Mouse (Mus musculus) telencephalon, adult 2 months (tissue): Measurements from ENCODE around the gene Krt24.
A peak's percentile ranks its signal among the peaks of the same experiment; 100 is the strongest.

ENCODE experiments used
- DNase-seq: peaks from one replicate; pipeline ENCODE4 v3.0.0-alpha.2; 2011; ENCODE audit warnings: low read depth, low spot score

The Krt24 gene

GRCm38 (mm10) chr11:99284833-99285312 lies at the start of gene Krt24:
TSS of gene Krt24 (minus strand) at chr11:99285262.
- DNase-seq = no peak

GRCm38 (mm10) chr11:99333426-99333825 lies 48.4 kb upstream of the Krt24 start:
- DNase-seq = peak; percentile 47

- no peak for DNase-seq
Measured at GRCm38 (mm10) chr11:99329655-99330054, 44.6 kb upstream of the Krt24 start.

GRCm38 (mm10) chr11:99322851-99323250 lies 37.8 kb upstream of the Krt24 start, which contains the start of gene Krt25:
TSS of gene Krt25 (minus strand) at chr11:99322951.
- DNase-seq = no peak

- no peak for DNase-seq
Measured at GRCm38 (mm10) chr11:99321094-99321493, 36.0 kb upstream of the Krt24 start.

GRCm38 (mm10) chr11:99319127-99319526 lies 34.1 kb upstream of the Krt24 start:
- DNase-seq = no peak

GRCm38 (mm10) chr11:99316543-99316942 lies 31.5 kb upstream of the Krt24 start:
- DNase-seq = no peak

GRCm38 (mm10) chr11:99314594-99314993 lies 29.5 kb upstream of the Krt24 start:
- DNase-seq = no peak

GRCm38 (mm10) chr11:99310882-99311281 lies 25.8 kb upstream of the Krt24 start:
- DNase-seq = no peak

GRCm38 (mm10) chr11:99307579-99307978 lies 22.5 kb upstream of the Krt24 start:
- DNase-seq = peak; percentile 47

- DNase-seq = no peak
Measured at GRCm38 (mm10) chr11:99295039-99295438, 10.0 kb upstream of the Krt24 start.

- DNase-seq = peak; percentile 45
Measured at GRCm38 (mm10) chr11:99292846-99293245, 7.8 kb upstream of the Krt24 start.

GRCm38 (mm10) chr11:99284011-99284410 lies 1.1 kb downstream of the Krt24 start:
- no peak for DNase-seq

GRCm38 (mm10) chr11:99283334-99283733 lies 1.7 kb downstream of the Krt24 start:
- DNase-seq = no peak

- no peak for DNase-seq
Measured at GRCm38 (mm10) chr11:99281116-99281515, 3.9 kb downstream of the Krt24 start.

- no peak for DNase-seq
Measured at GRCm38 (mm10) chr11:99279986-99280385, 5.1 kb downstream of the Krt24 start.

- DNase-seq = no peak
Measured at GRCm38 (mm10) chr11:99276786-99277185, 8.3 kb downstream of the Krt24 start.

GRCm38 (mm10) chr11:99275624-99276023 lies 9.4 kb downstream of the Krt24 start:
- no peak for DNase-seq

GRCm38 (mm10) chr11:99272721-99273120 lies 12.3 kb downstream of the Krt24 start:
- DNase-seq = no peak

GRCm38 (mm10) chr11:99269192-99269591 lies 15.9 kb downstream of the Krt24 start:
- no peak for DNase-seq

- no peak for DNase-seq
Measured at GRCm38 (mm10) chr11:99265796-99266195, 19.3 kb downstream of the Krt24 start.

- peak; percentile 77 for DNase-seq
Measured at GRCm38 (mm10) chr11:99265220-99265619, 19.8 kb downstream of the Krt24 start.

GRCm38 (mm10) chr11:99256213-99256612 lies 28.8 kb downstream of the Krt24 start:
- no peak for DNase-seq

- no peak for DNase-seq
Measured at GRCm38 (mm10) chr11:99255316-99255715, 29.7 kb downstream of the Krt24 start.
